Mouse (Mus musculus) heart, postnatal 0 days (tissue): ENCODE data around the gene Cmah. TPM values are rescaled to one million over a fixed set of nuclear protein-coding genes. Genes with fewer than 3 reads are reported as not detected.

Experiments
- ATAC-seq: fragments of 200-750 bp; cut with Nextera tagmentation; 2 replicates; pipeline ENCODE4 v1.8.0; 2017; ENCODE audit warnings: low read depth, moderate number of reproducible peaks, moderate library complexity; ENCODE audit not compliant: insufficient read depth
- DNase-seq: peaks from one replicate; pipeline ENCODE4 v3.0.0-alpha.2; 2016; ENCODE audit warnings: low spot score
- H3K27ac ChIP-seq: fragments of 300-500 bp; sonication (generic); 2 replicates; pipeline ENCODE4 v1.5.1; 2014; ENCODE audit warnings: low read depth, mild to moderate bottlenecking
- H3K27me3 ChIP-seq: fragments of 300-500 bp; sonication (generic); 2 replicates; pipeline ENCODE4 v1.6.1; 2014; ENCODE audit warnings: low read length, mixed read lengths; ENCODE audit not compliant: control insufficient read depth, insufficient read depth
- H3K36me3 ChIP-seq: fragments of 300-500 bp; sonication (generic); replicated peaks from 2 replicates; pipeline ENCODE4 v1.6.1; 2014; ENCODE audit warnings: low read length, mixed read lengths; ENCODE audit not compliant: control insufficient read depth, insufficient read depth
- H3K4me1 ChIP-seq: fragments of 300-500 bp; sonication (generic); 2 replicates; pipeline ENCODE4 v1.6.1; 2014; ENCODE audit warnings: antibody characterized with exemption; ENCODE audit not compliant: control insufficient read depth, insufficient read depth
- H3K4me2 ChIP-seq: fragments of 300-500 bp; sonication (generic); 2 replicates; pipeline ENCODE4 v1.6.1; 2014; ENCODE audit warnings: low read depth, mild to moderate bottlenecking, low read length, moderate library complexity
- H3K4me3 ChIP-seq: fragments of 300-500 bp; sonication (generic); 2 replicates; pipeline ENCODE4 v1.5.1; 2014; ENCODE audit warnings: low read depth, low read length
- H3K9ac ChIP-seq: fragments of 300-500 bp; sonication (generic); replicated peaks from 2 replicates; pipeline ENCODE4 v1.6.1; 2014; ENCODE audit warnings: low read depth, low read length, mixed read lengths
- H3K9me3 ChIP-seq: fragments of 300-500 bp; sonication (generic); replicated peaks from 2 replicates; pipeline ENCODE4 v1.6.1; 2016; ENCODE audit warnings: low read length; ENCODE audit not compliant: control insufficient read depth
- CTCF ChIP-seq: IDR thresholded peaks from 2 replicates; pipeline ENCODE4 v1.5.1; 2016; ENCODE audit warnings: antibody characterized with exemption, control low read depth, low read depth
- EP300 ChIP-seq: IDR thresholded peaks from 2 replicates; pipeline ENCODE4 v1.6.1; 2016; ENCODE audit warnings: antibody characterized with exemption, low read depth
- WGBS: fragments of 180-500 bp; shearing (Covaris S2); extraction: QIAGEN DNeasy Blood & Tissue Kit; methylation state at CpG from one replicate; pipeline ENCODE4 v1.1.7; 2014; 5-methylcytosine and 5-hydroxymethylcytosine counted together
- polyA plus RNA-seq: library from polyadenylated mRNA; unstranded; fragments of >200 nt; fragmentation: Nextera tagmentation; extraction: Ambion mirVana; gene quantifications from 2 replicates; pipeline ENCODE4 v1.2.1, GENCODE M21; 2015
- total RNA-seq: library from RNA; depleted of rRNA; stranded (reverse); fragments of >200 nt; gene quantifications from 2 replicates; pipeline ENCODE4 v1.2.3, GENCODE M21; 2014; ENCODE audit warnings: low replicate concordance

The Cmah gene
- total and polyA plus RNA-seq, 2 experiments from 2014 or later = 0.15 TPM; not detected in 1

GRCm38 (mm10) chr13:24332537-24332936 is 5.3 kb downstream of the Cmah start:
- Histone ChIP-seq H3K4me3 (no peak overlapping the region), H3K27ac (no peak overlapping the region), H3K9ac (no peak overlapping the region), H3K27me3 (no peaks in the 10 kb centered on the region), H3K4me2 (no peak overlapping the region), H3K4me1 (no peaks in the 10 kb centered on the region), H3K9me3 (no peaks in the 10 kb centered on the region), H3K36me3 (no peaks in the 10 kb centered on the region)
- 53% methylated on average over 3 of the region's 3 CpGs for WGBS
- no peak for DNase-seq
- ATAC-seq = no peak
- TF ChIP-seq CTCF = no peak
- no peak for TF ChIP-seq EP300

DNA sequence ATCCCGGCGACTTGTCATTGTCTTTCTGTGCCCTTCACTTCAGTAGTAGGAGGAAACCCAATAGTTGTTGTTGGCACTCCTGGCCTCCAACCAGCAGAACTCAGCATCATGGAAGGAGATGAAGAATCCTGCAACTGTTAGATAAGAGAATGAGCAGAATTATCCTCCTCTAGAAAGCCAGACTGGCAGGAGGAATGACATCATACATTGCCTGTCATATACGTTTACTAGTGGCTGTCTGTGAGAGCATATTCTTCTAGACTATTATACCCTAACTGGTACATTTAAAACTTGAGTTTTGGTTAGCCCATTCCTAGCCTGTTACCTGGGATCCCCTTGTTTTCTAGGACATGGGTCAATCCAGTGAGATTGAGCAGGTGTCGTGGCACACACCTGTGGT is 9.6 kb downstream of the Cmah start:
- DNase-seq (no peak), ATAC-seq (no peak)
- no peaks in the 10 kb centered on the region for H3K36me3 ChIP-seq
- peaks cover 8% of the 10 kb centered on the region; the same call in 1 of the 2 replicates for H3K4me1 ChIP-seq
- no peak overlapping the region for H3K4me3 ChIP-seq
- no peak overlapping the region for H3K4me2 ChIP-seq
- H3K27ac ChIP-seq = no peak overlapping the region
- H3K27me3 ChIP-seq = no peaks in the 10 kb centered on the region
- TF ChIP-seq EP300 = no peak
- TF ChIP-seq CTCF = no peak
- no peaks in the 10 kb centered on the region for H3K9me3 ChIP-seq
- H3K9ac ChIP-seq = no peak overlapping the region
- 53% methylated on average over 4 of the region's 4 CpGs for WGBS

DNA sequence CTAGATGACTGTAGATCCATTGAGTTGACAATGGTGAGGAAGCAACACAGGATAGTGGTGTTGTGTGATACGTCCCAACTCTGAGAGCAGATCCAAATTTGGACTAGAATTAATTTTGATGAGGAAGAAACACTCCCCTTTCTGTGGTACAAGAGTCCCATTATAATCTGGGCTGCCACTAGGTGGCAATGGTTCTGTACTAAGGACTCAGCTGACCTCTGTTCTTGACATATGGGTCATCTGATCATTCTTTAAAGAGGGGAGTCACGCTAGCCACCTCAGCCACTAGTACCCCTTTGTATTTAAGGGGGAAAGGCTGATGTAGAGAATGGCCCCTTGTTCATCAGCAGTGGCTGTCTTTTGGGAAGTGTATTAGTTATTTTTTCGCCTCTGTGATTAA is 10.7 kb downstream of the Cmah start:
- TF ChIP-seq EP300 (no peak), CTCF (peak; percentile 66)
- DNase-seq = peak; percentile 44
- no peak overlapping the region for H3K4me3 ChIP-seq
- 48% methylated on average over 3 of the region's 3 CpGs for WGBS
- no peaks in the 10 kb centered on the region for H3K36me3 ChIP-seq
- peaks cover 8% of the 10 kb centered on the region; the same call in 1 of the 2 replicates for H3K4me1 ChIP-seq
- H3K9ac ChIP-seq = no peak overlapping the region
- no peaks in the 10 kb centered on the region for H3K27me3 ChIP-seq
- H3K4me2 ChIP-seq = no peak overlapping the region
- H3K9me3 ChIP-seq = no peaks in the 10 kb centered on the region
- H3K27ac ChIP-seq = 0 out of 2 replicates have a peak overlapping the region, but pooled peaks have one; percentile 4
- peak; percentile 63 for ATAC-seq

DNA sequence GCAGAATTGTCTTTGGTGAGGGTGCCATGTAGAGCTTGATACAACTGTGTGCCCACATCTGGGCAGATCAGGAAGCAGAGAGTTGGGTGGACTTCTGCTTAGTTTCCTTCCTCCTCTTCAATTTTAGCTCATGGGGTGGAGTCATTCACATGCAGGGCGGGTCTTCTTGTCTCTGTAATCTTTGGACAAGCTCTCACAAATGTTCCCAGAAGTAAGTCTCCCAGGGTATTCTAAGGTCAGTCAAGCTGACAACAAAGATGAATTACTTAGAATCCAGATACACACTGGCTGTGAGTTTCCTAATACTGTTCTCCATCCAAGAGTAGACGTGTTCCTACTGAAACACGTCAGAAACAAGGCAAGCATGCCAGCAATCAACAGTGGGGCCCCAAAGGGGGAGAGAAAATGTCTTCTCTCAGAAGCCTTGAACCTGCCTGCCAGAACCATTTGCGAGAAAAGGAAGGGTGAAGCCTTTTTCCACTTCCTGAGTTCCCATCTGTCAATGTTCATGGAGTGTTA is 11.2 kb downstream of the Cmah start:
- no peaks in the 10 kb centered on the region for H3K27me3 ChIP-seq
- WGBS = 32% methylated on average over 4 of the region's 4 CpGs
- no peak overlapping the region for H3K4me2 ChIP-seq
- TF ChIP-seq EP300 = no peak
- no peak overlapping the region for H3K4me3 ChIP-seq
- H3K9me3 ChIP-seq = no peaks in the 10 kb centered on the region
- peaks cover 8% of the 10 kb centered on the region; the same call in 1 of the 2 replicates for H3K4me1 ChIP-seq
- DNase-seq (peak; percentile 72), ATAC-seq (peak; percentile 56)
- no peaks in the 10 kb centered on the region for H3K36me3 ChIP-seq
- peak overlapping the region; percentile 12; the same call in 1 of the 2 replicates for H3K27ac ChIP-seq
- H3K9ac ChIP-seq = no peak overlapping the region

DNA sequence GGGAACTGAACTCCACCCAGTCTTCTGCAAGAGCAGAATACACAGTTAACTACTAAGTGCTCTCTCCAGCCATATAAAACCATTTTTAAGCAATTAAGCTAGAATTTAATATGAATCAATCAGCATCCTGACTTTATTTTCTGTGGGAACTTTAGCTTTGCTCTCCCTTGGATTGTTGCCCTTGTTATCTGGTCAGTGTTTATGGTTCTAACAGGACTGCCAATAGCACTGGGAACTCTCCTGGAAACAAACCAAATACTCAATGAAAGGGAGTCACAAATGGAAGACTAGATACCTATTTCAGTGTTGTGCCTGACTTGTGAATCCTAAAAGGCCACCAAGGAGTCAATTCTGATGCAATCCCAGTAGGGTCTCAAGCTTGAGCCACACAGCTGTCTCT is 12.7 kb downstream of the Cmah start:
- ATAC-seq (no peak), DNase-seq (no peak)
- Histone ChIP-seq H3K27ac (no peak overlapping the region), H3K9me3 (no peaks in the 10 kb centered on the region), H3K4me1 (peaks cover 8% of the 10 kb centered on the region; the same call in 1 of the 2 replicates), H3K27me3 (no peaks in the 10 kb centered on the region), H3K36me3 (no peaks in the 10 kb centered on the region), H3K4me2 (no peak overlapping the region), H3K9ac (no peak overlapping the region), H3K4me3 (no peak overlapping the region)
- no peak for TF ChIP-seq CTCF
- no peak for TF ChIP-seq EP300

- Histone ChIP-seq H3K36me3 (no peaks in the 10 kb centered on the region), H3K4me2 (no peak overlapping the region), H3K9me3 (no peaks in the 10 kb centered on the region), H3K27me3 (no peaks in the 10 kb centered on the region), H3K27ac (no peak overlapping the region), H3K9ac (no peak overlapping the region), H3K4me1 (peaks cover 8% of the 10 kb centered on the region; the same call in 1 of the 2 replicates), H3K4me3 (no peak overlapping the region)
- DNase-seq (no peak), ATAC-seq (no peak)
- WGBS = 57% methylated on average over 6 of the region's 6 CpGs
- TF ChIP-seq EP300 (no peak), CTCF (no peak)
These were observed 13.3 kb downstream of the Cmah start for GRCm38 (mm10) chr13:24340462-24340861.
